Mouse (Mus musculus) lung, postnatal 4 days (tissue): Measurements from ENCODE around the gene Olfr401.
"Not testable (repeated sequence)": the region's sequence is repeated elsewhere in the genome, so short reads cannot be mapped to it uniquely, and the experiment has no call there.

Source experiments
- DNase-seq, 2 experiments: peaks; one replicate each; pipeline ENCODE4 v3.0.0; 2021

Gene Olfr401

GRCm38 (mm10) chr11:74113412-74113811 is at the start of gene Olfr401:
TSS of gene Olfr401 (plus strand) at chr11:74113712.
- DNase-seq, result no peak

GRCm38 (mm10) chr11:74069655-74070054 is 43.9 kb upstream of the Olfr401 start, which contains the start of gene Zfp616:
TSS of gene Zfp616 (plus strand) at chr11:74069955.
- DNase-seq, result no peak

- DNase-seq, result no peak
Observed at GRCm38 (mm10) chr11:74100724-74101123, 12.8 kb upstream of the Olfr401 start.

DNA sequence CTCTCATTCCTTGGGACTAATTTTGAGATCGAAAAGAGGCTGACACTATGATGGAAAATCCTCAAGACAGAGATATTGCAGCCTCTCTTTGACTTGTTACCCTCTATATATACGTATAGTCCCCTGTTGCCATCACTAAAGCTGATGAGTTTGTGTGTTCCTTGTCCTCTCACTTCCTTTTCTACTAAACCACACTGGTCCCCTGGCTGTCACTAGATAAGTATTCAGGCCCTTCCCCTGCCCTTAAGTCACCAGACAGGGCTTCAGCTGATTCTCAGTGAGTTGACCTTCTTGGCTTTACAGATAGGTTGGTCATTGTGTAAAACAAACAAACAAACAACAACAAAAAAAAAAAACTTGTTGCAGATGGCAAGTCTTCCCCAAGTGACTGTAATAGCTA is 12.0 kb upstream of the Olfr401 start:
- DNase-seq, result no peak

DNA sequence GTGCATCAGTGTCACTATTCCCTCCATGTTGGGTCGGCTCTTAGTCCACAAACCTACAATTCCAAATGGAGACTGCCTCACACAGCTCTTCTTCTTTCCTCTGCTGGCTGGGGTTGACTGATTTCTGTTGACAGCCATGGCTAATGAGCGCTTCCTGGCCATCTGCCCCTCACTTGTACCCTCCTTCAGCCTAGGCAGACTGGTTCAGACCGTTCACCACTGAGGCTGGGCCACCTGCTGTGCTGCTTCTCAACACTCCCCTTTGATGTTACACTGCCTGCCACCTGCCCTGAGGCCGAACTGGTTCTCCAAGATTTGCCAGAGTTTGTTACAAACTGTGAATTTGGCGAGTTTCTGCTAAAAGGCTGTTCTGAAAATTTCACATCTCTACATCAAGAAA is 8.4 kb upstream of the Olfr401 start:
- DNase-seq, result no peak

GRCm38 (mm10) chr11:74140001-74140400 is 26.5 kb downstream of the Olfr401 start:
- not testable (repeated sequence) for DNase-seq

DNA sequence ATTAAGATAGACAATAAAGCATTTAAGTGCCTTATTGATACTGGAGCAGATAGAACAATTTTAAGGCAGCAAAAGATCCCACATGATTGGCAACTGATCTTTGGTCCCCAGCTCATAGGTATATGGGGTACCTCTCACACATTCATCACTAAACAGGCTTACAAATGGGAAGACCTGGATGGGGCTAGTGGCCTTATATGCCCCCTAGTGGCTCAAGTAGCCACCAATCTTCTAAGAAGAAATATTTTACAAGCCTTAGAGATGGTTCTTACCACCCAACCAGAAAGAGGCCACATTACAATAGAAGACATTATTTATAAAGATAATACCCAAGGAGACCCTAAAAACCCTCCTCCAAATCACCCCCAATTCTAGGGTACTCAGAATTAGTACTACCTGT is 32.4 kb downstream of the Olfr401 start:
- no peak for DNase-seq

GRCm38 (mm10) chr11:74153229-74153628 is 39.7 kb downstream of the Olfr401 start, which contains the start of gene Olfr402:
TSS of gene Olfr402 (plus strand) at chr11:74153529.
- no peak for DNase-seq

DNA sequence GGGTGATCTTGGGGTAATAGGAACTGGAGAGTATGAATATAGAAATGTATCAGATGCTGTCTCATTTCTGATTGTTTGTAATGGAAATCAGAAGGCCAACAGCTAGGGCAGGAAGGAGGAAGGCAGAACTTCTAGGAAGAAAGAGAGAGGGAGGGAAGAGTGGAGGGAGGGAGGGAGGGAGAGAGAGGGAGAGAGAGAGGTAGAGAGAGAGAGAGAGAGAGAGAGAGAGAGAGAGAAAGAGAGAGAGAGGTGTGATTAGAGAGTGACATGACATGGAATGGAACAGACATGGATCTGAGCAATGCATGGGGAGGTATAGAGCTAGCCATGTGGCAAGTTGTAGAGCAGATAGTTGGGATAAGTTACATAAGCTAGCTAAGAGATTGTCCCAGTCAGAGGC is 55.3 kb downstream of the Olfr401 start:
- no peak for DNase-seq
